Mouse (Mus musculus) liver, postnatal 0 days (tissue): ENCODE data around the gene Sat1. TPM values are rescaled to one million over a fixed set of nuclear protein-coding genes. Genes with fewer than 3 reads are reported as not detected.
A peak's percentile ranks its signal among the peaks of the same experiment; 100 is the strongest.
"Not testable (repeated sequence)": the region's sequence is repeated elsewhere in the genome, so short reads cannot be mapped to it uniquely, and the experiment has no call there.

Experiments
- ATAC-seq: fragments of 200-750 bp; cut with Nextera tagmentation; 2 replicates; pipeline ENCODE4 v1.8.0; 2017; ENCODE audit warnings: mild to moderate bottlenecking, moderate library complexity
- DNase-seq: peaks from one replicate; pipeline ENCODE4 v3.0.0-alpha.2; 2016
- H3K27ac ChIP-seq: fragments of 300-500 bp; sonication (generic); 2 replicates; pipeline ENCODE4 v1.5.1; 2014; ENCODE audit warnings: antibody characterized with exemption, moderate library complexity, mild to moderate bottlenecking, low read depth
- H3K27me3 ChIP-seq: fragments of 300-500 bp; sonication (generic); 2 replicates; pipeline ENCODE4 v1.6.1; 2014; ENCODE audit warnings: low read length, control low read depth, mixed read lengths; ENCODE audit not compliant: insufficient read depth
- H3K36me3 ChIP-seq: fragments of 300-500 bp; sonication (generic); replicated peaks from 2 replicates; pipeline ENCODE4 v1.6.1; 2014; ENCODE audit warnings: mild to moderate bottlenecking, control low read depth, low read length, moderate library complexity, mixed read lengths; ENCODE audit not compliant: insufficient read depth
- H3K4me1 ChIP-seq: fragments of 300-500 bp; sonication (generic); 2 replicates; pipeline ENCODE4 v1.6.1; 2014; ENCODE audit warnings: antibody characterized with exemption, mild to moderate bottlenecking, control low read depth; ENCODE audit not compliant: insufficient read depth
- H3K4me2 ChIP-seq: fragments of 300-500 bp; sonication (generic); 2 replicates; pipeline ENCODE4 v1.6.1; 2014; ENCODE audit warnings: low read depth, mild to moderate bottlenecking, low read length, moderate library complexity, mixed read lengths
- H3K4me3 ChIP-seq: fragments of 300-500 bp; sonication (generic); 2 replicates; pipeline ENCODE4 v1.5.1; 2014; ENCODE audit warnings: low read depth, low read length
- H3K9ac ChIP-seq: fragments of 300-500 bp; sonication (generic); replicated peaks from 2 replicates; pipeline ENCODE4 v1.6.1; 2014; ENCODE audit warnings: mild to moderate bottlenecking, moderate library complexity
- H3K9me3 ChIP-seq: fragments of 300-500 bp; sonication (generic); 2 replicates; pipeline ENCODE4 v1.6.1; 2016; ENCODE audit warnings: mild to moderate bottlenecking, control low read depth, low read length, mixed read lengths
- CTCF ChIP-seq: sonication (generic); IDR thresholded peaks from 2 replicates; pipeline ENCODE4 v1.5.1; 2016; ENCODE audit warnings: antibody characterized with exemption, low read depth
- EP300 ChIP-seq: IDR thresholded peaks from 2 replicates; pipeline ENCODE4 v1.6.1; 2016; ENCODE audit warnings: antibody characterized with exemption, low read depth, mild to moderate bottlenecking
- WGBS: fragments of 180-500 bp; shearing (Covaris S2); extraction: QIAGEN DNeasy Blood & Tissue Kit; methylation state at CpG from one replicate; pipeline ENCODE4 v1.1.7; 2014; ENCODE audit not compliant: insufficient replicate concordance; 5-methylcytosine and 5-hydroxymethylcytosine counted together
- polyA plus RNA-seq: library from polyadenylated mRNA; unstranded; fragments of >200 nt; fragmentation: Nextera tagmentation; extraction: Ambion mirVana; gene quantifications from 2 replicates; pipeline ENCODE4 v1.2.1, GENCODE M21; 2015

The Sat1 gene
- polyA plus RNA-seq, 1 experiment from 2014 or later, result 179 TPM

DNA sequence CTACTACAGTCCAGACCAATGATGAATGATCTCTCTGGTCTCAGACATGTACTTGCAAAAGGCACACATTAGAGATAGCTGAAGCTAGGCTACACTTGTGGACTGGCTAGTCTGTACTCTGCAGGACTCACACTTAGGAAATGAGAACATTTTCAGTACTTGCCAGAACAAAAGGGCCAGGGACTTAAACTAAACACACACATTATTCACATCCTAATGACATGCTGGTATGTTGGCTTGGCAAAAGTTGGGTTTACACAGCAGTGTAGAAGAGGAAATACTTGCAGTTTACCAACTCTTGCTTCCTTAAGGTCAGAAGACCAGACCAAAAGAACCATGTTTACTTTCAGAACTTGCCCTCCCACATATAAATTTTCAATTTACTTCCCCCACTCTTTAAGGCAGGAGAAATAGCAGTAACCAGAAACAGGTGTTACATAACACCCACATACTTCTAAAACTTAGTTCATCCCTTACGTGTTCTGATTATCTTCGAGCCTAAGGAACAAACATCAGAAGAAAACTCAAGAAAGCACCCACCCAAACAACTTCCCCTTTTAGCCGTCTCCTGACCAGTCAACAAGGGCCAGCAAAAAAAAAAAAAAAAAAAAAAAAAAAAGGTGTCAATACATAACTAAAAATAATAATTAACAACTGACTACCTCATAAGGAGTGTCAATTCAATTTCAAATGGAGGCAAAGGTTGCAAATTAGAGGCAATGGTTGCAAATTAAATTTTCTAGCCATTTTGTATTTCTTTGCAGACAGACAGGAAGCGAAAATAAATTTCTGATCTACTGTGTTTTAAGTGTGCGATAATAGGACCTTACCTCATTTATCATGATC lies 1.7 kb downstream of the Sat1 start:
- Histone ChIP-seq H3K27me3 (no peaks in the 10 kb centered on the region), H3K4me2 (peak overlapping the region; percentile 69), H3K27ac (peak overlapping the region; percentile 29; the same call in 1 of the 2 replicates), H3K4me1 (no peaks in the 10 kb centered on the region), H3K36me3 (0 out of 2 replicates have a peak, but pooled peaks cover 5% of the 10 kb centered on the region), H3K9me3 (no peaks in the 10 kb centered on the region), H3K9ac (no peak overlapping the region), H3K4me3 (peak overlapping the region; percentile 67)
- no peak for DNase-seq
- TF ChIP-seq EP300, result no peak
- TF ChIP-seq CTCF, result no peak
- ATAC-seq, result no peak
- 43% methylated on average over 5 of the region's 5 CpGs for WGBS

DNA sequence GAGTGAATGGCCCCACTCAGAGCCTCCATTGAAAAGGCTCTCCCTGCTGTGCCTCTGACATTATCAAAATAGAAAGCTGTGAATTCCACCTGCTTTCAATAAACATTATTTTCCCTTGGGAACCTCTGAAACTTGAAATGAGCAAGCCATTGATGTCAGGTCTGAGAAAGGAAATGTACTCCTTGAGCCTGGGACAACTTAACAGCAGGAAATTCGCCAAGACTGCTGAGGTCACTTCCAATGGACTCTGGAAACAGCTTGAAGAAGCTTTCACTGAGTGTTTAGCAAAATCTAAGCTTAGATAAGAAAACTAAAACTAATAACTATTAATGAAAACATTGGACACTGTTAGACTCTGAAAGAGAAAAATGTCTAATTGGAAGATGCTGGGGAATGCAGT lies 7.6 kb downstream of the Sat1 start:
- no peak overlapping the region for H3K4me3 ChIP-seq
- H3K9me3 ChIP-seq, result no peaks in the 10 kb centered on the region
- TF ChIP-seq CTCF, result no peak
- TF ChIP-seq EP300, result no peak
- H3K9ac ChIP-seq, result no peak overlapping the region
- DNase-seq (no peak), ATAC-seq (no peak)
- no peak overlapping the region for H3K27ac ChIP-seq
- H3K4me1 ChIP-seq, result no peaks in the 10 kb centered on the region
- no peak overlapping the region for H3K4me2 ChIP-seq
- H3K27me3 ChIP-seq, result no peaks in the 10 kb centered on the region
- WGBS, result 33% methylated on average over 1 of the region's 1 CpGs
- H3K36me3 ChIP-seq, result 0 out of 2 replicates have a peak, but pooled peaks cover under 1% of the 10 kb centered on the region

- not testable (repeated sequence) for H3K9me3 ChIP-seq, H3K27me3 ChIP-seq, H3K36me3 ChIP-seq, ATAC-seq, H3K4me3 ChIP-seq, DNase-seq, H3K27ac ChIP-seq, H3K9ac ChIP-seq, H3K4me1 ChIP-seq, H3K4me2 ChIP-seq
- WGBS, result 71% methylated on average over 2 of the region's 2 CpGs
Observed at GRCm38 (mm10) chrX:155205436-155205835, 10.8 kb downstream of the Sat1 start.

DNA sequence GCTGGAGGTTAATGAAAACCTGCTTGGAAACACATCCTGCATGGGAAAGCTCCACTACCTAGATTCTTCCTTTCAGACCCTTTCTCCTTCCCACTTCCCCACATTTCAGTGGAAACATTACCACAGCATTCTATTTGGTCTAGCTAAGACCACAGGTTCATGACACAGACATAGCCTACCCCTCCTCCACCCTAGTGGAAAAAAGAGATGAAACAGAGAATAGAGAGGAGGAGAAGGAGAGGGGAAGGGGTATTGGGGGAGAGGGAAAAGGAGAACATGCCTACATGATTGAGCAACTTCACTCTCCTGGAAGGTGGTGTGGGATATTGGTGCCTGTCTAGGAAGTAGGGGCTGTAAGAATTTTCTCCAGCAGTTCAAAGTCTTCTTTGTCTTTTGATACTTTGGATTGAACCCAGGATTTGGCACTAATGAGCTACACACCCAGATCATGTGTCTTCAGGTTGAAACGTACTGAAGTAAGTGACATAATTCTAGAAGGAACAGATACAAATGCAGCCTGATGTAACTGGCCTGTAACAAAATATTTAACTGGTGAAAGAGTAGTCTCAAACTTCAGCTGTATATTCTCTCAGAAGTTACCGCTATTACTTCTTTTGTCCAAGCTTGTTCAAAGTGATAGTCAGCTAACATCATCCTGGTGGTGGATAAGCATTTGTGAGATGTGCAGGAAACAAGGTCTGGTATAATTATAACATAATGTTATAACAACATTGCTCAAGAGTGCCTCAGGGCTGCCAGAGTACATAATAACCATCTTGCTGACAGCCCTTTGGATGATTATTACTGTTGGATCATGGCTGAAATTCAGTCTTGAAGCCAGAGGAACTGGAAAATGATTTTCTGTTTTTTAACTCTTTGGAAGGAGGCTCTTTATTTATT lies 13.6 kb downstream of the Sat1 start:
- no peaks in the 10 kb centered on the region for H3K4me1 ChIP-seq
- no peak overlapping the region for H3K4me3 ChIP-seq
- 64% methylated on average over 2 of the region's 2 CpGs for WGBS
- no peak overlapping the region for H3K9ac ChIP-seq
- no peak overlapping the region for H3K27ac ChIP-seq
- no peak for DNase-seq
- no peaks in the 10 kb centered on the region for H3K36me3 ChIP-seq
- H3K9me3 ChIP-seq, result no peaks in the 10 kb centered on the region
- TF ChIP-seq CTCF (no peak), EP300 (no peak)
- ATAC-seq, result no peak
- no peaks in the 10 kb centered on the region for H3K27me3 ChIP-seq
- H3K4me2 ChIP-seq, result no peak overlapping the region

DNA sequence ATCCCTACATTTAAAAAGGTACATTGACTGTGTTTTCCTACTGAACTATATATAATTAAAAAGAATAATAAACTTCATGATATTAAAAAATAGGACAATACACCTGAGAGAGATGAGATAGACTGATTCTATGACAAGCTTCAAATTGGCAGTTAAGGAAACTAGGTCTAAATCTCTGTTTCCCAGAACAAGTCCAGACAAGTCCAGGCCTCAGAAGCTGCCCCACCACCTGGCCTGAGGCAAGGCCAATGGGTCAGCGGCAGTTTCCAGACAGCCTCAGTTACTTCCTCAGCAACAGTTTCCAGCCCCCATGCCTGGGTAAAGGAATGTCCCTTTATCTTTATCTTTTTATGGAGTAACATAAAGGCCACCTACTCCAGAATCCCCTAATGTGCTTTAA lies 14.4 kb downstream of the Sat1 start:
- H3K4me2 ChIP-seq, result no peak overlapping the region
- H3K4me1 ChIP-seq, result no peaks in the 10 kb centered on the region
- no peaks in the 10 kb centered on the region for H3K36me3 ChIP-seq
- no peak overlapping the region for H3K27ac ChIP-seq
- no peak overlapping the region for H3K9ac ChIP-seq
- no peak for ATAC-seq
- no peak overlapping the region for H3K4me3 ChIP-seq
- 85% methylated on average over 1 of the region's 1 CpGs for WGBS
- TF ChIP-seq CTCF (no peak), EP300 (no peak)
- H3K27me3 ChIP-seq, result no peaks in the 10 kb centered on the region
- no peak for DNase-seq
- H3K9me3 ChIP-seq, result no peaks in the 10 kb centered on the region

GRCm38 (mm10) chrX:155194979-155195378 lies 21.3 kb downstream of the Sat1 start:
- Histone ChIP-seq H3K9me3 (no peaks in the 10 kb centered on the region), H3K4me1 (no peaks in the 10 kb centered on the region), H3K27me3 (no peaks in the 10 kb centered on the region), H3K36me3 (no peaks in the 10 kb centered on the region), H3K4me3 (no peak overlapping the region), H3K27ac (no peak overlapping the region), H3K9ac (no peak overlapping the region), H3K4me2 (no peak overlapping the region)
- ATAC-seq (no peak), DNase-seq (no peak)
- 58% methylated on average over 4 of the region's 4 CpGs for WGBS
- TF ChIP-seq CTCF (no peak), EP300 (no peak)
